Mouse (Mus musculus) left cerebral cortex, adult 9 months (tissue): ENCODE results near the gene Hk1.

ENCODE experiments used
- DNase-seq, 2 experiments: peaks; one replicate each; pipeline ENCODE4 v3.0.0; 2022; ENCODE audit warnings: low spot score in 2 of 2

Hk1 gene

GRCm38 (mm10) chr10:62379808-62380207 is at the start of gene Hk1:
Gene Hk1 (minus strand): TSS chr10:62379908.
- no peak for DNase-seq

GRCm38 (mm10) chr10:62425081-62425871 is 45.6 kb upstream of the Hk1 start:
- DNase-seq: no peak

GRCm38 (mm10) chr10:62422255-62422654 is 42.5 kb upstream of the Hk1 start, which contains the start of gene Hkdc1:
Gene Hkdc1 (minus strand): TSS chr10:62422491.
- no peak for DNase-seq

- DNase-seq: no peak
Observed at GRCm38 (mm10) chr10:62421127-62421526, 41.4 kb upstream of the Hk1 start.

GRCm38 (mm10) chr10:62420399-62420798 is 40.7 kb upstream of the Hk1 start:
- DNase-seq: no peak

- DNase-seq: no peak
Observed at GRCm38 (mm10) chr10:62419422-62419821, 39.7 kb upstream of the Hk1 start.

DNA sequence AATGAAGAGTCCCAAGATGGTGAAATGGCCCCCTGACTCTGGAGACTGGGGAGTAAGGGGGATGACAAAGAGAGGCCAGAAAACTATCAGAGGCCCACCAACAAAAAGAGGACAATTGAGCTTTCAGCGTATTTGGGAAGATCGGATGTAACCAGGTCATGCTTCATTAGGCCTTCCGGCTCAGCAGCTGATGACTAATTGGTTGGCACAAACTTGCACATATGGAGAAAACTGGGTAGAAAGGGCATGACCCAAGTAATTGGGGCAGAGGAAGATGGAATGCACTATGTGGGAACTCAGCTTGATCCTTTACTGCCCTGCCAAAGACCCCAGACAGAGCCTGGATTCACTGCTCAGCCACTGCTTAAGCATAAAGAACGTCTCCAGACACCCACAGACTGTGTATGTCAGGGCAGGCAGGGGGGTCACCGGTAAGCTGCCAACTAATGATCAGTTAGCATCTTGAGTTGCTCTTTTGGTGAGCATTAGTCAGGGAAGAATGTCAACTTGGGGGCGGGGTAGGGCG is 39.2 kb upstream of the Hk1 start:
- no peak for DNase-seq

DNA sequence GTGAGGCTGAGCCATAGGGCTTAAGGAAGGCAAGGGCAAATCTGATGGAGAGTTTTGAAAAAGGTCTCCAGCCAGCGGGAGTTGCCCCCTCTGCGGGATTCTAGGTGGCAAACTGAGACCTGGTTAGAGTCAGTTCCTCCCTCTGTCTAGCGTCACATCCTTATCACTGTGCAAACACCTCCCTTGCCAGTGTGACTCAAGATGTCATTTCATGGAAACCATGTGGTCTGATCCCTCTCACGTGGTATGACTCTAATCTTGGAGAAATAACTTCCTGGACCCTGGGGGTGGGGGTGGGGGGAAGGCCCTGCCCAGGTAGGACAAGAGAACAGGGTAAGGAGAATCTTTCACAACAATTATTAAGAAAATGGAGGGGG is 33.9 kb upstream of the Hk1 start:
- no peak for DNase-seq

GRCm38 (mm10) chr10:62412906-62413605 is 33.3 kb upstream of the Hk1 start:
- DNase-seq: no peak

GRCm38 (mm10) chr10:62411431-62412410 is 32.0 kb upstream of the Hk1 start:
- peak in 1 of 2 experiments; percentile 28 for DNase-seq

DNA sequence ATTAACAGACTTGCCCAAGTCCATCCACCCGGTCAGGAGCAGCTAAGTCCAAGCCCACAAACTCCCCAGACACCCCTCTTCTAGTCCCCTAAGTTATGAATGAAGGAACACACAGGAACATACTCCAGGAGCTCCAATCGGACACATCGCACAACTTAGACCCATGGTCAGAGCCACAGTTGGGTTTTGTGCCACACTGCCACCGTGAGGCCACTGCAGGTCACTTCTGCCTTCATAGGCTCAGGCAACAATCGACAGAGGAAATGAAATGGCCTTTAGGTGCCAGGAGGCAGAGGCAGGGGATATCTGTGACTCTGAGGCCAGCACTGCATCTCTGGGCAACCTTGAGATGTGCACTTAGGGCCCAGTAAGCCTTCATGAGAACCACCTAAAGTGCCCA is 31.2 kb upstream of the Hk1 start:
- DNase-seq: peak in 1 of 2 experiments; percentile 77

- DNase-seq: no peak
Observed at GRCm38 (mm10) chr10:62404901-62405300, 25.2 kb upstream of the Hk1 start.

GRCm38 (mm10) chr10:62401641-62402111 is 22.0 kb upstream of the Hk1 start:
- peak in 1 of 2 experiments; percentile 23 for DNase-seq

DNA sequence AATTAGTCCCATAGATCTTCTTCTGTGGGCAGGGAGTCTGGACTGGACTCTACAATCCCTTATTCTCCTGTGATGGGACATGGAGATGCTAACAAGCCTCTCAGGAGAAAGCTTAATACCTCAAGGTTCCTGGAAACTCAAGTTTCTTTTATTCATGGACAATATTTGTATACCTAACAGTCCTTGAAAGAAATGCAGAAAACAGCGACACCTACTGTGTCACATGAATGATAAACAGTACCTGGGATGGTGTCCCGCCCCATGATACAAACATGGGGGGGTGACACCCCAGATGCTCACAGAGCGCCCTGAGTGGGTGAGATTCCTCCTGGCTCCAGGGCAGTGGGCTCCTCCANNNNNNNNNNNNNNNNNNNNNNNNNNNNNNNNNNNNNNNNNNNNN is 3.3 kb upstream of the Hk1 start:
- no peak for DNase-seq

DNA sequence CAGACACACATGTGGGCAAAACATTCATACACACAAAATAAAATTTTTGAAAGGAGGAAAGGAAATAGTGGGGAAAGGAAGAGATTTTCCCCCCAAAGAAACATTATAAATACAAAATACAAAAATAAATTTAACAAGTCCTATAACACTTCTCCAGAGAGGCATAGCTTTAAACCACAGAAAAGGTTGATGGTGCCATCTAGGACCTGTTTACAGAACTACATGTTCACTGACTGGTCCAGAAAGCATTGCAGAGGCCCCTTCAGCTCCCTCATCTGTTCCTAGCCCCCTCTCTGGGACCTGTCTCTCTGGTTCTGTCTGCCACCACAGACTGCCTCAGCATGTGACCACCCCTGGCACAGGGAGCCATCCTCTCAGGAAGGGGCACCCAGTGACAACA is 1.2 kb upstream of the Hk1 start:
- DNase-seq: no peak

GRCm38 (mm10) chr10:62358827-62359226 is 20.9 kb downstream of the Hk1 start:
- DNase-seq: no peak

DNA sequence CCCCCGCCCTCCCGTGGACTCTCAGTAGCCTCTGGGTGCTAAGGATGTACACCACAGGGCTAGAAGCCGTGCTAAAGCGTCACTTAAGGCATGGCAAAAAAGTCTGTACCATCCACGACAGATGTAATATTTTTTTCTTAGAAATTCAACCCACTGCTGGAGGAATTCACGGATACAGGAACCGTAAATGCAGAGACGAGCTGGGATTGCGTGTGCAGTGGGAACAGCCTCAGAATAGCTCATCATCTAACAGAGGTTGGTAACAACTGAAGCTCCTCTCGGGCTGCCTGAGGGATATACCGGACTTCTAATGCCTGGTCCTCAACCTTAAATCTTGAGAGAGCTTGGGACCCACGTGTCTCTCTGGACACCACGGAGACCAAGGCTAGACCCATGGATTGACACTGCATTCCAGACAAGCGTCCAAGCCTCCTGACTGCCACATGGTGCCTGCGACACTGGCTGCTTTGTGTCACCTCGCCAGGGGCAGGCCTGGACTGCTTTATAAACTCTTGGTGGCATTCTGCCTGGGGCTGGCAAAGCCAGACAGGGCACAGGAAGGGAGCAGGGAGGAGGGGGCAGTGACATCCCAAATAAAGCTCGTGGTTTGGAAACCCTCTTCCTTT is 23.5 kb downstream of the Hk1 start:
- DNase-seq: peak in 1 of 2 experiments; percentile 50

- no peak for DNase-seq
Observed at GRCm38 (mm10) chr10:62345147-62345546, 34.6 kb downstream of the Hk1 start.

GRCm38 (mm10) chr10:62344004-62344752 is 35.5 kb downstream of the Hk1 start:
- no peak for DNase-seq

DNA sequence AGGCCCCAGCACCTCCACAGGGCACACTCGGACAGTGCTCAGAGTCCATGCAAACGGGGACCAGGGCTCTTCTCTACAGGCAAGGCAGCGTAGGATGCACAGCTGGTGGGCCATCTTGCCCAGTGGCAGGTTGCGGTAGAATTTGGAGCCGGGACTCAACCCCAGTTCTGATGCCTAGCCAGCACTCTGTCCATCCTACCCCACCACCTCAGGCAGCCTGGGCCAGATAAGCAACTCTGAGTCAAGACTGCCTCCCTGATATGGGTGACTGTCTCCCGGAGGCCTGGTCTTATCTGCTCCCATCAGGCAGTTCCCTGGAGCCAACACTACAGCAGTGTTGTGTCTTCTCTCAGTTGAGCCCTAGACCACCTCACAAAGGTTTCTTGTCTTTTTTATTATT is 37.2 kb downstream of the Hk1 start:
- DNase-seq: no peak
